Mouse (Mus musculus) adrenal gland, postnatal 10 days (tissue): ENCODE measurements around the gene Grik4. TPM values are rescaled to one million over a fixed set of nuclear protein-coding genes. Genes with fewer than 3 reads are reported as not detected.

Experiments used
- DNase-seq: peaks from one replicate; pipeline ENCODE4 v3.0.0; 2021; ENCODE audit warnings: mixed read lengths
- microRNA-seq: library from miRNA; unstranded; fragments of <30 nt; microRNA quantifications from one replicate; pipeline ENCODE4 v1.2.0, GENCODE M21; 2021
- total RNA-seq, 2 experiments: library from RNA; stranded (reverse); gene quantifications; 2 replicates each; pipeline ENCODE4 v1.2.3; 2021

The Grik4 gene
- total RNA-seq, 2 experiments from 2014 or later: 1.2 to 1.5 TPM

DNA sequence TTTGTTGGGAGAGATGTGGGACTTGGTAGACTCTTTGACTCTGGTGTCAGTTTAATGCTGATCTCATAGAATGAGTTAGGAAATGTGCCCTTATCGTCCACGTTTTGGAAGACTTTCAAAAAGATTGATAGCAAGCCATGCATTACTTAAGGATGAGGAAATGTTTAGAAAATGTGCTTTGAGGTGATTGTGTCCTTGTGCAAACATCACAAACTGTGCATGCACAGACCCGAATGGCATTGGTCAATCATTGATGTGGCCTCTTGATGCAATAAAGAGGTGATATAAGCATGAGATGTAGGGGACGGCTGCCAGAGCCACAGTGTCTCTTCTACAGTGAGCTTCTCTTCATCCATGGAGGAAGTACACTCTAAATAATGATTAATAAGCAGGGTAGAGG, 457.4 kb downstream of the Grik4 start:
- DNase-seq: no peak

DNA sequence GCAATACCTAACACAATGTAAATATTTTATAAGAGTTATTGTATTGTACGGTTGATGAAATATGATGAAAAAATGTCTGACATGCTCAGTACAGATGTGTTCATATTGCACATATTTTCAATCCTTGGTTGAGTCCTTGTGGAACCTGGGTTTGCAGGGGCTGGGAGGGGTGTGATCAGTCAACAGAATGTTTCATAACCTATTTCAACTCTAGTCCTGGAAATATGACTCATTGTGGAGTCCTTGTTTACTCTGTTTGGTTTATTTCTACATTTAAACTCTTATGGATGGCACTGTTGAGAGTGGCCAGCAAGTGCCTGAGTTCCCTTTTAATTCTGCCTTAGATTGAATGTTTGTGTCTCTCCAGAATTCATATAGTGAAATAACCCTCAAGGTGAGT, 459.6 kb downstream of the Grik4 start:
- no peak for DNase-seq

DNA sequence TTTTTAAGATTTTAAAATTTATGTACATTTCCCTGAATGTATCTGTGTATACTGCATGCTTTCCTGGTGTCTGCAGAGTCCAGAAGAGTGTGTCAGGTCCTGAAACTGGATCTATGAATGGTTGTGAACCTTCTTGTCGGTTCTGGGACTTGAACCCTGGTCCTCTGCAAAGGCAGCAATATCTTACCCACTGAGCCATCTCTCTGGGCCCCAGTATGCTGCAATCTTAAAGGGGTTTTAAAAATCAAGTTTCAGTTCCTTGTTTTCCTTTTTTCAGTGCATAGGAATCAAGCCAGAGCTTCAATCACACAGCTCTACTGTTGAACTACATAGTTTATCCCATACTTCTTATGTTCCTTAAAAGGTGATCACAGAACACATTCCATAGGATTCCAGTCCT, 461.3 kb downstream of the Grik4 start:
- no peak for DNase-seq

DNA sequence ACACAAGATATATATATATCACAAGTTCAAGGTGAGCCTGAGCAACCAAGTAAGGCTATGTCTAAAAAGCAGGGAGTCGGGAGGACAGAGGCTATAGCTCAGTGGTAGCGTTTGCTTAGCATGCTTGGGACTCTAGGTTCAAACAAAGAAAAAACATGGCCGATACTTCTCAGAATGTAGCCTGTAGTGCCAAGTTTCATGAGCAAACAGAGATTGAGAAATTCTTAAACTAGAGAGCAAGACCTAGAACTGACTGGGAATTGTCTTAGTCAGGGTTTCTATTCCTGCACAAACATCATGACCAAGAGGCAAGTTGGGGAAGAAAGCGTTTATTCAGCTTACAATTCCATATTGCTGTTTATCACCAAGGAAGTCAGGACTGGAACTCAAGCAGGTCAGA, 468.1 kb downstream of the Grik4 start:
- no peak for DNase-seq

DNA sequence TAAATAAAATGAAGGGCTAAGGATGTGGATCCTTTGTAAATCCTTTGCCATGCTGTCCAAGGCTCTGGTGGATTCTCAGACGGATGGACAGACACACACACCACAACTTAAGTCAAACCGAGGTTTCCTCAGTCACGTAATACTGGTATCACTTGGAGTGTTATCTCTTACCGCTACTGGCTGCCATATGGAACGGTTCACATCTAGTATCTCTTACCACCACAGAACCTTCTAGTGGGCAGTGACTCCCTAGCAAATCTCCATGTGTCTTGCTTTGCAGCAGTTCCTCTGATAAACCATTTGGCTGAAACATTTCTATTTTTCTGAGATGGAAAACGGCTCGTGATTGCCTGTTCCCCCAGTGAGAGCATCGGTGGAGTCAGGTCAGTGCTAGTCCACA, 470.0 kb downstream of the Grik4 start:
- no peak for DNase-seq

DNA sequence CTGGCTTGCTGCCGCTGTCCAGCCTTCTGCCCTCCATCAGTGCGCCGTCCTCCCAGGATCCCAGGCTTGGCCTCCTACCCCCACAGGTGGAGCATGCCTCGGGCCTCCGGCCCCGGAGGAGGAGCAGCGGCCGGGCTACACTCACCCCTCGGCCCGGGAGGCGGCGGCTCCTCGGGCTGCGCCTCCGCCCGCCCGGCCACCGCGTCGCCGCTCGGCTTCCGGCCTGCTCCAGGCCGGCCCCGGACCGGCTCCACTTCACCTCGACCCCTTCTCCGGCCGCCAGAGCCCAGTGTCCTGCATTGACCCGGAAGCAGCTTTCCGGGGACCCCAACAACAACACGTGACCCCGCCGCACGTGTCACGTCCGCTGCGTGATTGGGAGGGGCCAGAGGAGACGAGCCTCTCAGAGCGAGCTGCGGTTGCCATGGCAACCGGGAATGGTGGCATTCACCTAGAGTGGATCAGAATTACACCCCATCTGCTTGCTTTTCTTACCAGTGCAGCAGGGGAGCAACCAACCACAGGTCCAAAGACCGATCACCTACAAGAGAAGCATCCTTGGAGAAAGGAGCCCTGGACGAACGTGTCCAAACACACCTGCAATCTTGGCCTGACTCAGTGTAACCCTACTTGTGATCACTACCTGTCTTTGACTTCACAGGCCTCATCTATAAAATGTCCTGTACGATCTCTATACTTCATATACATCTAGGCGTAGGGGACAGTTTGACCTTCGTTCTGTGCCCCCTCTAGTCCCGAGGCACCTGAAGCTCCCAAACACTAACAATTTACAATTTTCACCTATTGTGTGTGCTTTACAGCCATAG, 472.2 kb downstream of the Grik4 start:
- DNase-seq: peak; percentile 93

DNA sequence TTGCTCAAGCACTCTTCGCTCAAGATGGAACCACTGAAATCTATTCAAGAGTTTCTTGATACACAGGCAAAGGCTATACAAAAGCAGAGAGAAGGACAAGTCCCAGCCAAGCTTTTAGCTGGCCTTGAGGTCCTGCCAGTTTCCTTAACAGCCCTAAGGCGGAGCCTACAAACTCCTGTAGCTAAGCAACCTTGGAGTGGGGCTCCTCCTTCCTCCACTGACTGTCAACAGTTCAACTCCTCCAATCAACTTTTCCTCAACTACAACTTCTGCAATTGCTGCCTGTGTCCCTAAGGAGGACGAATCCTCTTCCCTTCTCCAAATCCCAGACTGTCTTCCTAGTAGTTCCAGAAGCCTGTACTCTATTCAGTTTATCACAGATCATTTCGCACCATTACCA, 473.1 kb downstream of the Grik4 start:
- DNase-seq: peak; percentile 78

DNA sequence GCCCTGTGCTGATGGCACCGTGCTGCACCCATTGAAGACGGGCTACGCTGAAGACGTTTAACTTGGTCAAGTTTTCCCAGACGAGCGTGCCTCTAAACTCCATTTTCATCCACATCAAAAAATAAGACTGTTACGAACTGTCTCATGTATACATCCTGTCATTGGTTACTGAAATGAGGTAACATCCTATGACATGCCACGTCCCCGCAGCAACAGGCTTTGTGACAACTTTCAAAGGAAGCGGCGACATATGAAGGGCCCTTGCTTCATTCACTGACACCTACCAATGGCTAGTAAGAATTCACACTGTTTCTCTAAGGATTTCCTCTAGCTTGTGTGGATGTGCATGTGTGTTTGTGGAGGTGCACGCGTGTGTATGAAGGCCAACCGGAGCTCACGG, 475.0 kb downstream of the Grik4 start:
- no peak for DNase-seq

DNA sequence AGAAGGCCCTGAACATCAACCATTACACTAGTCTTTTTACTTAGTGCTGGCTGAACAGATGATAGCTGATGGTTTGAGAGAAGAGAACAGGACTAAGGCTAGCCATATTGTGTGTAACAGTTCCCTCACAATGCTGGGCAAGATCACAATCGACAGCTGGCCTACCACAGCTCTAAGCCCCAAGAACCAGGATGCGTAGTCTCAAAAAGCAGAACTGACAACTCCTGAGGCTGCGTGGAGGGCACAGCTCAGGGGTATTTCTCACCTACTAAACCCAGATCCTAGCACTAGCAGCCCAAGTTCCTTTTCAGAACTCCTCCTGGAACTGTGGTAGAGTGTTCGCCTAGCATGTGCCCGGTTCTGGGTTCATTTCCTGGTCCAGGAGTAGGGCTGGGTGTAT, 475.9 kb downstream of the Grik4 start:
- DNase-seq: no peak

Small RNAs within 50 kb of the gene (microRNA-seq; reads per million reads assigned to microRNA genes)
- gene Gm27509: not detected

Other genes with a start within 250 kb of the Grik4 start
- gene Arhgef12, start 162.7 kb upstream of the Grik4 start, total RNA-seq: 100 to 1,000 TPM; 104 to 112 TPM
- 1 to 10 TPM; 3.9 to 4.1 TPM for gene Tmem136, start 172.1 kb upstream of the Grik4 start, total RNA-seq